Mouse (Mus musculus) forebrain, postnatal 0 days (tissue): ENCODE results near the gene Rpl13a. TPM values are rescaled to one million over a fixed set of nuclear protein-coding genes. Genes with fewer than 3 reads are reported as not detected.
A peak's percentile ranks its signal among the peaks of the same experiment; 100 is the strongest.
"Not testable (repeated sequence)": the region's sequence is repeated elsewhere in the genome, so short reads cannot be mapped to it uniquely, and the experiment has no call there.

Experiments used
- ATAC-seq: fragments of 200-750 bp; cut with Nextera tagmentation; 2 replicates; pipeline ENCODE4 v1.8.0; 2017; ENCODE audit warnings: mild to moderate bottlenecking, moderate library complexity
- DNase-seq: peaks from one replicate; pipeline ENCODE4 v3.0.0-alpha.2; 2015
- H3K27ac ChIP-seq: fragments of 300-500 bp; sonication (generic); 2 replicates; pipeline ENCODE4 v1.5.1; 2014; ENCODE audit warnings: low read depth, mild to moderate bottlenecking, antibody characterized with exemption, low read length, moderate library complexity, mixed read lengths
- H3K27me3 ChIP-seq: fragments of 300-500 bp; sonication (generic); 2 replicates; pipeline ENCODE4 v1.6.1; 2014; ENCODE audit warnings: mild to moderate bottlenecking, low read length, mixed read lengths; ENCODE audit not compliant: insufficient read depth
- H3K36me3 ChIP-seq: fragments of 300-500 bp; sonication (generic); 2 replicates; pipeline ENCODE4 v1.6.1; 2014; ENCODE audit warnings: mild to moderate bottlenecking, moderate library complexity; ENCODE audit not compliant: insufficient read depth
- H3K4me1 ChIP-seq: fragments of 300-500 bp; sonication (generic); 2 replicates; pipeline ENCODE4 v1.6.1; 2014; ENCODE audit warnings: antibody characterized with exemption; ENCODE audit not compliant: insufficient read depth
- H3K4me2 ChIP-seq: fragments of 300-500 bp; sonication (generic); 2 replicates; pipeline ENCODE4 v1.6.1; 2014; ENCODE audit warnings: low read depth, mild to moderate bottlenecking, moderate library complexity
- H3K4me3 ChIP-seq: fragments of 300-500 bp; sonication (generic); 2 replicates; pipeline ENCODE4 v1.5.1; 2014; ENCODE audit warnings: low read depth, low read length, mixed read lengths
- H3K9ac ChIP-seq: fragments of 300-500 bp; sonication (generic); 2 replicates; pipeline ENCODE4 v1.6.1; 2014; ENCODE audit warnings: mild to moderate bottlenecking
- H3K9me3 ChIP-seq: fragments of 300-500 bp; sonication (generic); 2 replicates; pipeline ENCODE4 v1.6.1; 2016; ENCODE audit warnings: low read length
- CTCF ChIP-seq: sonication (generic); IDR thresholded peaks from 2 replicates; pipeline ENCODE4 v1.5.1; 2016; ENCODE audit warnings: antibody characterized with exemption, control low read depth, low read depth
- WGBS: fragments of 180-500 bp; shearing (Covaris S2); extraction: QIAGEN DNeasy Blood & Tissue Kit; methylation state at CpG from one replicate; pipeline ENCODE4 v1.1.7; 2014; 5-methylcytosine and 5-hydroxymethylcytosine counted together
- polyA plus RNA-seq: library from polyadenylated mRNA; unstranded; fragments of >200 nt; fragmentation: Nextera tagmentation; extraction: Ambion mirVana; gene quantifications from 2 replicates; pipeline ENCODE4 v1.2.1, GENCODE M21; 2015
- total RNA-seq: library from RNA; depleted of rRNA; stranded (reverse); fragments of >200 nt; gene quantifications from 2 replicates; pipeline ENCODE4 v1.2.3, GENCODE M21; 2014

Gene Rpl13a
- total and polyA plus RNA-seq, 2 experiments from 2014 or later: 852 to 2,018 TPM

DNA sequence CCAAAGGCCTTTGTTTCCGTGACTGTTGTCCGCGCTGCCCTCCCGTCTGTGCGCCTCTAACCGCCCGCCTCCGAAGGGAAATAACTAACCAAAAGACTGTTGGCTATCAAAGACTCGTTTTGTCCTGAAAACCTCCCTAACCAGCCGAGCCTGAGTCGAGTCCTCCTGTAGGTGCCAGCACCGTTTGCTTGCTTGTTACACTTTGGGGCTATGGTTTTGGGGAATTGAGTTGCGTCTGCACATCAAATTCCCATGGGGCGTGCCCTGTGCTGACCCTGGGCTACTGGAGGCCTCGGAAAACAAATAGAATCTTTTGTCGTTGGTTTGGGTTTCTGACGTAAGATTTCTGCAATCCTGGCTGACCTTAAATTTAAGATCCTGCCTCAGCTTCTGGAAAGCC, 757 bp upstream of the Rpl13a start:
- 1% methylated on average over 17 of the region's 17 CpGs for WGBS
- Histone ChIP-seq H3K36me3 (peaks cover 25% of the 10 kb centered on the region), H3K4me1 (peaks cover 7% of the 10 kb centered on the region; the same call in 1 of the 2 replicates), H3K4me3 (peak overlapping the region; percentile 44), H3K27me3 (no peaks in the 10 kb centered on the region), H3K9ac (peak overlapping the region; percentile 73), H3K27ac (peak overlapping the region; percentile 93), H3K9me3 (no peaks in the 10 kb centered on the region), H3K4me2 (peak overlapping the region; percentile 57)
- no peak for TF ChIP-seq CTCF
- ATAC-seq (no peak), DNase-seq (no peak)

GRCm38 (mm10) chr7:45127700-45128224, 799 bp downstream of the Rpl13a start:
- Histone ChIP-seq H3K9ac (peak overlapping the region; percentile 99), H3K36me3 (peaks cover 27% of the 10 kb centered on the region), H3K9me3 (no peaks in the 10 kb centered on the region), H3K4me2 (peak overlapping the region; percentile 74), H3K4me3 (peak overlapping the region; percentile 98), H3K27ac (peak overlapping the region; percentile 89), H3K4me1 (peaks cover 14% of the 10 kb centered on the region), H3K27me3 (no peaks in the 10 kb centered on the region)
- DNase-seq (peak; percentile 20), ATAC-seq (no peak)
- under 1% methylated on average over 6 of the region's 6 CpGs for WGBS
- TF ChIP-seq CTCF: no peak

GRCm38 (mm10) chr7:45126844-45127699, 1.5 kb downstream of the Rpl13a start:
- DNase-seq: no peak
- WGBS: 45% methylated on average over 21 of the region's 21 CpGs
- Histone ChIP-seq H3K4me2 (peak overlapping the region; percentile 74), H3K27ac (0 out of 2 replicates have a peak overlapping the region, but pooled peaks have one; percentile 89), H3K4me3 (peak overlapping the region; percentile 98), H3K4me1 (peaks cover 14% of the 10 kb centered on the region), H3K9me3 (no peaks in the 10 kb centered on the region), H3K9ac (peak overlapping the region; percentile 99), H3K27me3 (no peaks in the 10 kb centered on the region), H3K36me3 (peaks cover 34% of the 10 kb centered on the region)
- ATAC-seq: no peak
- peak; percentile 22 for TF ChIP-seq CTCF

DNA sequence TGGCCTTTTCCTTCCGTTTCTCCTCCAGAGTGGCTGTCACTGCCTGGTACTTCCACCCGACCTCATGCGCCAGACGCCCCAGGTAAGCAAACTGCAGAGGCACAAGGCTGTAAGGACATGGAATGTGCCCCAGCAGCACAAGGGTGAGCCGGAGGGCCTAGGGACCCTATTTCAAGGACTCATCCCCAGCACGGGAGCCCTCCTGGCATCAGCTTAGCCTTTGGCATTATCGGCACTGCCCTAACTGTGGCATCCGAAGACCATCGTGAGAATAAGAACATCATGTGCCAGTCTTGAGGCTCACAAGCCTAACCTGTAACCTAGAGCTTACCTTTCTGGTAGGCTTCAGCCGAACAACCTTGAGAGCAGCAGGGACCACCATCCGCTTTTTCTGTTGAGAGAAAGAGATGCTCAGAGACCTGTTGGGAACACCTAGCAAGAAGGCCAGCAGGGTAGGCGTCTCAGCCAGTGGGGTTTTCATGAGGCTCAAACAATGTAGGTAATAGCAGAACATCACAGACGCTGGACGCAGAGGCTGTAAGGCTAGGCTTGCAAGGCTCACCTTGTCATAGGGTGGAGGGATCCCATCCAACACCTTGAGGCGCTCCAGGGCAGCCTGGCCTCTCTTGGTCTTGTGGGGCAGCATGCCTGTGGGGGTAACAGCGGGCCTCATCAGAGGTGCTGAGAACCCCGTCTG, 2.3 kb downstream of the Rpl13a start:
- Histone ChIP-seq H3K27ac (no peak overlapping the region), H3K9ac (no peak overlapping the region), H3K4me2 (no peak overlapping the region), H3K4me3 (no peak overlapping the region), H3K9me3 (no peaks in the 10 kb centered on the region), H3K27me3 (no peaks in the 10 kb centered on the region), H3K4me1 (peaks cover 14% of the 10 kb centered on the region), H3K36me3 (peaks cover 42% of the 10 kb centered on the region)
- WGBS: 75% methylated on average over 17 of the region's 17 CpGs
- ATAC-seq: no peak
- no peak for TF ChIP-seq CTCF
- DNase-seq: no peak

- H3K27me3 ChIP-seq, H3K4me3 ChIP-seq, DNase-seq, H3K9ac ChIP-seq, ATAC-seq, H3K9me3 ChIP-seq, H3K27ac ChIP-seq, H3K4me2 ChIP-seq: not testable (repeated sequence)
- peaks cover 48% of the 10 kb centered on the region for H3K36me3 ChIP-seq
- H3K4me1 ChIP-seq: peaks cover 14% of the 10 kb centered on the region
- 66% methylated on average over 5 of the region's 5 CpGs for WGBS
These were observed 2.9 kb downstream of the Rpl13a start for GRCm38 (mm10) chr7:45125649-45126048.

DNA sequence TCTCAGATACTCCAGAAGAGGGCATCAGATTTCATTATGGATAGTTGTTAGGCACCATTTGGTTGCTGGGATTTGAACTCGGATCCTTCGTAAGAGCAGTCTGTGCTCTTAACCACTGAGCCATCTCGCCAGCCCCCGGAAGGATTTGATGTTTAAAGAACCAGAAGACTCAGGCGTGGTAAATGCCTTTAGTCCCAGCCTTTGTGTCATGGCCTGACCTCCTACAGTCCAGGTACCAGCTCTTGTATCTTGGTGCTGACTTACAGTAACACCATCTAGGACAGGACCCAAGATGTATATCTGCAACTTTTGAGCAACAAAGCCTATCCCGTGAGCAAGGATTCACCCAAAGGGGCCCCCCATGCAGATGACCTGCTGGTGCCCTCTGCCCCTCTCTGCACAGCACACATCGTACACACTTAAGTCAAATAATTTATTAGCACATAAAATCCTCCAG, 3.4 kb downstream of the Rpl13a start:
- Histone ChIP-seq H3K9me3 (no peaks in the 10 kb centered on the region), H3K4me2 (no peak overlapping the region), H3K4me3 (no peak overlapping the region), H3K9ac (no peak overlapping the region), H3K4me1 (peaks cover 14% of the 10 kb centered on the region), H3K27me3 (no peaks in the 10 kb centered on the region), H3K36me3 (peaks cover 53% of the 10 kb centered on the region), H3K27ac (peak overlapping the region; percentile 92)
- 20% methylated on average over 7 of the region's 7 CpGs for WGBS
- ATAC-seq (no peak), DNase-seq (no peak)
- 0 out of 2 replicates have a peak, but pooled peaks have one; percentile 43 for TF ChIP-seq CTCF
